9 mouse cellular contexts compared by ENCODE assay signal in the genomic region with DNA sequence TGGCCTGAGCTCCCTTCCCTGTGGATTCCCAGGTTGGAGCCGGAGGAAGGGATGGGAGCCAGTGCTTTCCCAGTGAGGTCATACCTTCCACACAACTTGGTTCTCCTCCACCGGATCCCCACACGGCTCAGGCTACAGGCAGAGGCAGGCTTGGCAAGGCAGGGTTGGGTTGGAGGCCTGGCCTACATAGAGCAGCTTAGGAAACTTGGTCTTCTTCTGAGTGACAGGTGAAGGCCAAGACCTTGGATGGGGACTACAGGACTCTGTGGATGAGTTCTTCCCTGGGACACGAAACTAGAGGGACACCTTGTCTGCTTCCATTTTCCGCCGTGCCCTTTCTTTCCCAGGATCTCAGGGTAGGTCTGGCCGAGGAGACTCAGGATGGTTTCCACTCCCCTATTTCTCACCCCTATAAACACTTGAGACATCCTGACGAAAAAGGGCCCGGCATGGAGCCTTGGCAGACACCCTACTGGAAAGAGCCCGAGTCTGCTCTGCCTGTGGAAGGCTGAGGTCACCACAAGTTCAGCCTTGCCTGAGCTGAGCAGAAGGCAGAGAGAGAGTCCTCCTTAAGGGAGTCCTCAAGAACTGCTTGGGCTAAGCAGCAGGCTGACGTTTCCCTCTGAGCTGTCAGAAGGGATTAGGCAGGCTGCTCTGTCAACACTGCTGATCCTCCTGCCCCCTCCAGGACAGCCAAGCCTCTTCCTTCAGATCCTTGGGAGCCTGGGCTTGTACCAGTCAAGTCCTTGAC.
DNase-seq lines count a peak whose midpoint lies in the region; ATAC-seq and TF ChIP-seq lines count a peak whose summit lies in the region.
"Had no signal": no experiment of that assay in that cellular context is flagged by ENCODE, and none has a peak within 500 bp of the region (broad histone marks: within the 10 kb centered on the region; RNA-seq: fewer than 3 reads in every experiment).

No protein-coding gene starts in this region.

- ATAC-seq in liver, embryonic 11.5 days (replicated peaks; ENCODE audit: low FRiP score): no peak
- ATAC-seq in embryonic facial prominence, embryonic 12.5 days (ENCODE audit: insufficient number of reproducible peaks, insufficient read depth, low FRiP score, low TSS enrichment): peak; percentile 53
- ATAC-seq in midbrain, postnatal 0 days (ENCODE audit: low FRiP score): no peak
- no peak for ATAC-seq in inflammation-experienced regulatory T-cells, adult 6 months
- ATAC-seq: Patski had no signal

- no peak overlapping the region for H3K4me3 ChIP-seq in liver, embryonic 11.5 days (ENCODE audit: low read depth, low read length)
- no peak overlapping the region for H3K4me3 ChIP-seq in embryonic facial prominence, embryonic 12.5 days
- H3K4me3 ChIP-seq in midbrain, postnatal 0 days (ENCODE audit: low read depth, low read length): no peak overlapping the region

- H3K27me3 ChIP-seq in liver, embryonic 11.5 days (replicated peaks; ENCODE audit: control insufficient read depth, insufficient read depth, low read length): no peaks in the 10 kb centered on the region
- H3K27me3 ChIP-seq in embryonic facial prominence, embryonic 12.5 days: peaks cover 11% of the 10 kb centered on the region; the same call in 1 of the 2 replicates
- no peaks in the 10 kb centered on the region for H3K27me3 ChIP-seq in midbrain, postnatal 0 days (ENCODE audit: insufficient read depth, low read length)
- H3K27me3 ChIP-seq: Patski had no signal

- peak; percentile 16 for DNase-seq in liver
- no peak for DNase-seq in liver, embryonic 11.5 days (ENCODE audit: low spot score)
- DNase-seq in heart, postnatal 4 days: peak; percentile 47
- DNase-seq in midbrain, postnatal 0 days (ENCODE audit: low spot score): no peak
- no peak for DNase-seq in Muller cell, postnatal 12 days (ENCODE audit: inconsistent ontology term)
- DNase-seq in right cerebral cortex, postnatal 10 days (ENCODE audit: low spot score in 2 of 2): no peak

- no peaks in the 10 kb centered on the region for H3K36me3 ChIP-seq in liver, embryonic 11.5 days (ENCODE audit: control insufficient read depth, insufficient read depth, low read length)
- H3K36me3 ChIP-seq in embryonic facial prominence, embryonic 12.5 days: no peaks in the 10 kb centered on the region
- no peaks in the 10 kb centered on the region for H3K36me3 ChIP-seq in midbrain, postnatal 0 days (ENCODE audit: insufficient read depth, low read length)

- H3K27ac ChIP-seq in liver, embryonic 11.5 days (ENCODE audit: low read depth, low read length): no peak overlapping the region
- peak overlapping the region; percentile 72 for H3K27ac ChIP-seq in embryonic facial prominence, embryonic 12.5 days
- no peak overlapping the region for H3K27ac ChIP-seq in midbrain, postnatal 0 days (ENCODE audit: low read depth, low read length)

- no peak overlapping the region for H3K9ac ChIP-seq in liver, embryonic 11.5 days (ENCODE audit: low read depth, low read length)
- H3K9ac ChIP-seq in embryonic facial prominence, embryonic 12.5 days: no peak overlapping the region
- H3K9ac ChIP-seq in midbrain, postnatal 0 days (replicated peaks; ENCODE audit: low read length, poor library complexity, severe bottlenecking): no peak overlapping the region

- H3K4me1 ChIP-seq in liver, embryonic 11.5 days (replicated peaks; ENCODE audit: control insufficient read depth, insufficient read depth, low read length): no peaks in the 10 kb centered on the region
- peaks cover 45% of the 10 kb centered on the region for H3K4me1 ChIP-seq in embryonic facial prominence, embryonic 12.5 days
- peaks cover 10% of the 10 kb centered on the region; the same call in 1 of the 2 replicates for H3K4me1 ChIP-seq in midbrain, postnatal 0 days (ENCODE audit: insufficient read depth, low read length)

- H3K9me3 ChIP-seq in liver, embryonic 11.5 days (ENCODE audit: control insufficient read depth, low read length): no peaks in the 10 kb centered on the region
- H3K9me3 ChIP-seq in embryonic facial prominence, embryonic 12.5 days: no peaks in the 10 kb centered on the region
- H3K9me3 ChIP-seq in midbrain, postnatal 0 days (ENCODE audit: low read length): no peaks in the 10 kb centered on the region

- TF ChIP-seq CTCF in midbrain, postnatal 0 days (IDR thresholded peaks at IDR 0.05): 0 out of 2 replicates have a peak, but pooled peaks have one; percentile 11

- WGBS in liver, embryonic 11.5 days: 59% methylated on average over 11 of the region's 11 CpGs
- WGBS in embryonic facial prominence, embryonic 12.5 days: 37% methylated on average over 11 of the region's 11 CpGs
- 58% methylated on average over 11 of the region's 11 CpGs for WGBS in midbrain, postnatal 0 days

- no peak overlapping the region for H3K4me2 ChIP-seq in liver, embryonic 11.5 days
- H3K4me2 ChIP-seq in embryonic facial prominence, embryonic 12.5 days (replicated peaks): no peak overlapping the region
- no peak overlapping the region for H3K4me2 ChIP-seq in midbrain, postnatal 0 days (ENCODE audit: low read depth, low read length, poor library complexity, severe bottlenecking)

Comparison
In these comparisons a context has a peak if more than half of its experiments do, and no peak if none do; other contexts are left out.
1. DNase-seq: peak in liver (single experiment) and heart, postnatal 4 days (single experiment); none in liver, embryonic 11.5 days (single experiment), midbrain, postnatal 0 days (single experiment), Muller cell, postnatal 12 days (single experiment) and right cerebral cortex, postnatal 10 days (0 of 2).